Mouse (Mus musculus): ENCODE results near the gene Dap.

GRCm38 (mm10) chr15:31280059-31280458 lies 55.9 kb downstream of the Dap start:
- no peak for TF ChIP-seq CTCF (IDR thresholded peaks at IDR 0.05; ENCODE audit: extremely low read depth, insufficient read depth, insufficient read length, insufficient replicate concordance)
- TF ChIP-seq POLR2A (IDR thresholded peaks at IDR 0.05; ENCODE audit: low read depth, low read length) = no peak

Measured in spleen, adult 2 months (tissue).